Mouse (Mus musculus): Measurements from ENCODE around the gene Hcn3. TPM values are rescaled to one million over a fixed set of nuclear protein-coding genes. Genes with fewer than 3 reads are reported as not detected.
A peak's percentile ranks its signal among the peaks of the same experiment; 100 is the strongest.

Gene Hcn3
- total RNA-seq, 2 experiments from 2014 or later = 0.19 to 0.60 TPM

- intact Hi-C loops (cut with DNase I) = no loop called here
Observed at GRCm38 (mm10) chr3:89148567-89148966, 11.4 kb downstream of the Hcn3 start.

GRCm38 (mm10) chr3:89147979-89148311 lies 12.1 kb downstream of the Hcn3 start:
- DNase-seq = no peak

More at GRCm38 (mm10) chr3:89148567-89148966, 11.4 kb downstream of the Hcn3 start:
- no peak for DNase-seq

GRCm38 (mm10) chr3:89147101-89147978 lies 12.7 kb downstream of the Hcn3 start:
- DNase-seq = no peak

More at GRCm38 (mm10) chr3:89147979-89148311, 12.1 kb downstream of the Hcn3 start:
- intact Hi-C loops (cut with DNase I) = no loop called here

GRCm38 (mm10) chr3:89145566-89145965 lies 14.4 kb downstream of the Hcn3 start:
- DNase-seq = no peak
- intact Hi-C loops (cut with DNase I) = no loop called here

More at GRCm38 (mm10) chr3:89147101-89147978, 12.7 kb downstream of the Hcn3 start:
- intact Hi-C loops (cut with DNase I) = no loop called here

DNA sequence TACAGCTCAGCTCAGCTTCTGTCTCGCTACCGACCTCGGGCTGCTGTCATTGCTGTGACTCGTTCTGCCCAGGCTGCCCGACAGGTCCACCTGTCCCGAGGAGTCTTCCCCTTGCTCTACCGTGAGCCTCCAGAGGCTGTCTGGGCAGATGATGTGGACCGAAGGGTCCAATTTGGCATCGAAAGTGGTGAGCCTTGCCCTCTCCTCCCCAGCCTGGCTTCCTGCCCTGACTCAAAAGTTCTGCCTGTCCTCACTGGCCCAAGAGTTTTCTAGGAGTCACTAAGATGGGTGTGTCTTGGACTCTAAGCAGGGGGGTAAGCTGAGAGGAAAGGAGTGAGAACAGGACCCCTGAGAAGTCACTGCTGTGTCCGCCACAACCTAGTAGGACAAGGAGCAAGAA lies 15.2 kb downstream of the Hcn3 start:
- intact Hi-C loops (cut with DNase I) = no loop called here
- no peak for DNase-seq

DNA sequence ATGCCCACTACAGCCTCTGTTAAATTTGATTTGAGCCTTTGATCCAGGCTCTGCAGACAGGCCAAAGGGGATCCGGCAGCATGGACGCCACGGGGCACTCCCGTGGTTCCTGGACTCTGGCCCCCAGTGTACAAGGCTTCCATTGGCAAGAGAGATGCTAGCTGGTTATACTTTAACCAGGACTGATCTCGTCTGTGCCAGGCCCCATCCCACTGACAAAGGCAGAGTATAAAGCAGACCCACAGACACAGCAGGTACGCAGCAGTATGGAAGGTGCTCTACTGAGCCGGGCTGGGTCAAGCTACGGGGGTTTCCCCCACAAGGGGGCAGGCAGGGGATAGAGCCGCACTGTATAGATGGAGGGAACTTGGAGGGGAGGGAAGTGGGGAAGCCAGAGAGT lies 23.6 kb downstream of the Hcn3 start:
- intact Hi-C loops (cut with DNase I) = no loop called here
- no peak for DNase-seq

DNA sequence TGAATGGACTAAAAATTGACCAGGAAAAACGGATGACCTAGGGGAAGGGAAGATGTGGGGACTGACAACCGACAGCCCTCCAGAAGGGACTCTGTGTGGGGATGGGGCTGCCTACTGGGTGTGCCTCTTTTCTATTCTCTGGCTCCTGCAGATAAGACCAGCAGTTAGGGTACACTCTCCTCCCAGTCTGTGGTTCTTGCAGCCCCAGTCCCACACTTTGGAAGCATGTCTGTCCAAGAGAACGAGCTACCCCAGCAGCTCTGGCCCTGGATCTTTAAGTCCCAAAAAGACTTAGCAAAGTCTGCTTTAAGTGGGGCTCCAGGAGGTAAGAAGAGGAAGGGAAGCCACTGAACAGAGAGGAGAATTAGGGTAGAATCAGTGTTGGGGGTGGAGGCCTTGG lies 24.0 kb downstream of the Hcn3 start, which contains the start of gene Pklr:
TSS of gene Pklr (plus strand) at position 185 of the 400 bp plus-strand sequence.
- no peak for DNase-seq
- intact Hi-C loops (cut with DNase I) = no loop called here

DNA sequence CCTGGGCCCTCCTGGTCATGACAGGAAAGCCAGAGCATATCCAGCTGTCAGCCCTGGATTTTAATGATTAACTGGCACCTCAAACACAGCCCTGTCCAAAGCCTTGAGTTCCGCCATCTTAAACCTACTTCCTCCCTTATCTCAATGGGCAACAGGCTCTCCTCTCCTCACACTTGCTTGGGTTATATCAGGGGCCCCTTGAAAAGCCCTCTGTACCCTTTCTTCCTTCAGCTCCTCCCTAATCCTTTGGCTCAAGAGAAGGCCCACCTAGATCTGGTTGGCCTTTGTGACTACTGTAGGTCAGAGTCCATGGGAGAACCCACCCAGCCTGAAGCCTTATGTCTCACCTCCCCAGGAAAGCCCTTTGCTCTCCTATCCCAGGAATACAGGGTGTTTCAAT lies 26.2 kb downstream of the Hcn3 start:
- intact Hi-C loops (cut with DNase I) = no loop called here
- DNase-seq = no peak

DNA sequence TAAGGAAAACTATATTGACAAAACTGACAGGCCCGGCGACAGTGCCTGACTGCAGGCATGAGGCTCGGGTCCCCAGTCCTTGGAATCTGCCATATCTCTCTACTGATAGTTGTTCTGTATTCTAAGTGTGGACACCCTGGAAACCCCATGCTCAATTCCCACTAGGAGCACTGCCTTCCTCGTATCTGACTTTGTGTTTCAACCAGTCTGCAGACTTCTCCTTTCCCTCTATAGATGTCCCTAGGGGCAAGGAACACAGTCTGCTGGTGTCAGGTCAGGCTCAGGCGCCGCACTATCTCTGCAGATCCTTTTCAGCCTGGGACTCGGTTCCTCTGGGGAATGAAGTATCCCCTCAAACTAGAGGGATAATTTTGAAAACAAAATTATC lies 26.9 kb downstream of the Hcn3 start:
- intact Hi-C loops (cut with DNase I) = no loop called here
- DNase-seq = no peak

DNA sequence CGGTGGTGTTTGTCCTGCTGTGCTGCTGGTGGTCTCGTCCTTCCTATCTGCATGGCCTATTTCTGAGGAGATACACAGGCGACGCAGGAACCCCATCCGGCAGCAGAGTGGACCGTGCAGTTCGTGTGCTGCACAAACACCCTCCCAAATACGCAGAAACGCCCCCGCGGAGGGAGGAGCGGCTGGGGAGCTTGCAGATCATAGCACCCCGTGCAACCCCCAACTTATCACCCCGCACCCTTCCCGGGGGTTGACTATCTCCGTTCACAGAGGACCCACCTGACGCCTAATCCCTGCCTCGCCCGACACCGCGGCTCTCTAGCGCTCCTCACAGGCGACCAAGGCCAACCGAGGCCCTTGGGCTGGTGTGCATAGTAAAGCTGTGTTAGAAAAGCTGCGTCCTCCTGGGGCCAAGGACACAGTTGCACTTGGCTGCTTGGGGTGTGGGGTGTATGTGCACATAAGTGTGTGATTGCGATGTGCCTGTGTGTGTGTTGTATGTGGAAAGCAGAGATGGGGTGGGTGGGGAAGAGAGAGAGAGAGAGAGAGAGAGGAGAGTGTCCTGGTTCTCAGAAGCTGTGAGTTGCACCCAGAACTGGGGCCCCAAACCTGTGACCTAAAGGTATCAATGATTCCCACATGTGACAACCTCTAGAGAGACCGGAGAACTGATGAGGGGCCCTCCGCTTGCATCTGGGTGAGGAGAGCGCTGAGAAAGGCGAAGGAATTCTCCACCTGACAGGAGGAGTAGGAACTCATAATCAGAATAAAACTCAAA lies 27.5 kb downstream of the Hcn3 start:
- intact Hi-C loops (cut with DNase I) = no loop called here
- DNase-seq = peak; percentile 35 to 47

GRCm38 (mm10) chr3:89131816-89132215 lies 28.2 kb downstream of the Hcn3 start:
- intact Hi-C loops (cut with DNase I) = no loop called here
- no peak for DNase-seq

DNA sequence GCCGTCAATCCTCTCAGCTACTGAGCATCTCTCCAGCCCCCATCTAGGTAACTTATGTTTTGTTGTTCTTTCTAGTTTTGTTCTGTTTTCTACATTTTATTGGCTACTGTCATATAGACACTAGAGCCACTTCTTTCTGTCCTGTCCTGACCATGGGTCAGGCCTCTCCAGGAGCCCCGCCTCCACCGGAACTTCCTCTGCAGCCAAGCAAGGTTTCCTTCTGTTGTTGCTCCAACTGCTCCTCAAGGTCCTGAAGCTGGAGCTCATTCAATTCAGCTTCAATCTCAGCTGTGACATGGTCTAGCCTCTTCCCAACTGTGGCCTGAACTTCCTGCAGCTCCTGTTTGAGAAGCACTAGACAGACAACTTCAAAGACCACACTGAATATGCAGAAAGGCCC lies 30.1 kb downstream of the Hcn3 start:
- intact Hi-C loops (cut with DNase I) = no loop called here
- no peak for DNase-seq

- intact Hi-C loops (cut with DNase I) = no loop called here
- DNase-seq = no peak
Observed at GRCm38 (mm10) chr3:89125981-89126380, 34.0 kb downstream of the Hcn3 start.

- intact Hi-C loops (cut with DNase I) = no loop called here
- peak; percentile 55 to 64 for DNase-seq
Observed at GRCm38 (mm10) chr3:89124241-89124640, 35.8 kb downstream of the Hcn3 start.

DNA sequence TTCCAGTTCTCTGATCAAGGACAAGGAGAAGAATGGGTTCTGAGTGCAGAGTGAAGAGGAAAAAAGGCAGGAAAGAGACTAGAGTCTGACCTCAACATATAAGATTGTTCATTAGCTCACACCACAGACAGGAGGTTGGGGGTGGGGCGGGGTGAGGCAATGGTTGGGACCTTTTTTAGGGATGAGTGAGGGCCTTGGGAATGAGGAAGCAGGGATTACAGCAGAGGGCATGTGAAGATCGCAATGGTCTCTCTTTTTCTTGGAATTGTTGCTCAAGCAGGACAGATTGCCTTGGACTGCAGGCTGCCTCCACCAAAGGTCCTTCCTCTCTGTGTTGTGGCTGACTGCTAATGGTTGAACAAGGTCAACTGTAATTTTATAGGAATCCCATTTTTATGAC lies 36.7 kb downstream of the Hcn3 start:
- DNase-seq = peak; percentile 61 to 67
- intact Hi-C loops (cut with DNase I) = no loop called here

DNA sequence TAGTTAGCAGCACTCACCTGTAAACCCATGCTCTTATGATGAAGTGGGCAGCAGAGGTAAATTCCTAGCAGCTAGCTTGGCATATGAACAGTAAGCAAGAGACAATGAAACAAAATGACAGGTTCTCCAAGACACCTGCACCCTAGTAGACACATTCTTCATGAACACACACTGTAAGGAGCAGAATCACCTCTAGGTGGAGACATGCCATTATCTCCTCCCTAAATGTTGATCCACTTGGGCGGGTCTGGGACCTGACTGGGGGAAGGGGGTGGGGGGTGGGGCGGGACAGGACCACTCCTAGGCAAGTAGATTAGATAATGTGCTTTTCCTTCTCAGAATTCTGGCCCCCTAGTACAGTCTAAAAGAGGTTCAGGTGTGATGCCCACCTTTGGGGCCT lies 44.5 kb downstream of the Hcn3 start:
- DNase-seq = peak; percentile 31 to 43
- intact Hi-C loops (cut with DNase I) = loop anchor here (1.0 to 2.0 kb wide), 2 partner anchors 43 to 101 kb away; no protein-coding TSS in a partner anchor

GRCm38 (mm10) chr3:89113058-89113457 lies 46.9 kb downstream of the Hcn3 start:
- DNase-seq = no peak
- intact Hi-C loops (cut with DNase I) = no loop called here

DNA sequence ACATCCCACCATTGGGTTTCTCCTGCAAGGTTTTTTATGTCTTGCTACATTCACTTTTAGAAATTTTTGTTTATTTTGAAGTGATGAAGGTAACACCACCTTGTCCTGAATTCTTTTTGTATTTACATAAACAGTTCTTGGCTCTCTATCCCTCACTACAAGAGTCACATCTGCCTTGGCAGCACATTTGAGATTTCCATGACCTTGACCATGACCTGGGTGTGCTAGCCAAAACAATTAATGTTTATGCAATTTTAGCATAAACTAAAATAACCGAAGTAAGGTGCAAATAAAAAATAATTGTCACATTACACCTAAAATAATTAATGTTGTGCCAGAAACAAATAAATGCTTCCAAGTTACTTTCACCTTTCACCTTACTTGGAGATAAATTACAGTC lies 51.9 kb downstream of the Hcn3 start:
- DNase-seq = no peak
- intact Hi-C loops (cut with DNase I) = loop anchor here (10.0 kb wide), 1 partner anchor 197 kb away; no protein-coding TSS in a partner anchor

GRCm38 (mm10) chr3:89107545-89107944 lies 52.5 kb downstream of the Hcn3 start:
- intact Hi-C loops (cut with DNase I) = loop anchor here (10.0 kb wide), 1 partner anchor 197 kb away; no protein-coding TSS in a partner anchor
- no peak for DNase-seq

- intact Hi-C loops (cut with DNase I) = loop anchor here (10.0 kb wide), 1 partner anchor 198 kb away; no protein-coding TSS in a partner anchor
Observed at GRCm38 (mm10) chr3:89106881-89107280, 53.1 kb downstream of the Hcn3 start.

DNA sequence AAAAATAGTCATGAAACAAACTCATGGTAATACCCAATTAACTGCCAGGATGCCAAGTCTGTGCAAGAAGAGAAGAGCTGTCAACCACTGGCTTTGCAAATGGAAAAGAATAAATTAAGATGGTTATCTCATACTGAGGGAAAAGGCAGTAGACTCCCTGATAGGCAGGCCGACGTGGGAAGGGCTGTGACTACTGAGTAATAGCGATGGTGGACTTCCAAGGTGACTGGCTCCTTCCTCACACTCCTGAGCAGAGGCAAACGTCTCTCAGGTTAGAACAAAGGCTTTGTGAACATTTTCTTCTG lies 56.8 kb downstream of the Hcn3 start:
- DNase-seq = no peak
- intact Hi-C loops (cut with DNase I) = loop anchor here (10.0 kb wide), 1 partner anchor 202 kb away; no protein-coding TSS in a partner anchor

More at GRCm38 (mm10) chr3:89106881-89107280, 53.1 kb downstream of the Hcn3 start:
- no peak for DNase-seq
